Mouse (Mus musculus) stomach, postnatal 0 days (tissue): ENCODE results near the gene Cdca3. TPM values are rescaled to one million over a fixed set of nuclear protein-coding genes. Genes with fewer than 3 reads are reported as not detected.
A peak's percentile ranks its signal among the peaks of the same experiment; 100 is the strongest.
"Not testable (repeated sequence)": the region's sequence is repeated elsewhere in the genome, so short reads cannot be mapped to it uniquely, and the experiment has no call there.

Experiments used
- ATAC-seq: fragments of 200-750 bp; cut with Nextera tagmentation; 2 replicates; pipeline ENCODE4 v1.8.0; 2017; ENCODE audit not compliant: low FRiP score, low TSS enrichment
- DNase-seq: peaks from one replicate; pipeline ENCODE4 v3.0.0-alpha.2; 2016; ENCODE audit warnings: low spot score
- H3K27ac ChIP-seq: fragments of 300-500 bp; sonication (generic); replicated peaks from 2 replicates; pipeline ENCODE4 v1.5.1; 2014; ENCODE audit warnings: mild to moderate bottlenecking, control low read depth
- H3K27me3 ChIP-seq: fragments of 300-500 bp; sonication (generic); 2 replicates; pipeline ENCODE4 v1.6.1; 2014; ENCODE audit warnings: low read length; ENCODE audit not compliant: control insufficient read depth, insufficient read depth
- H3K36me3 ChIP-seq: fragments of 300-500 bp; sonication (generic); 2 replicates; pipeline ENCODE4 v1.6.1; 2014; ENCODE audit warnings: low read length, mixed read lengths; ENCODE audit not compliant: control insufficient read depth, insufficient read depth
- H3K4me1 ChIP-seq: fragments of 300-500 bp; sonication (generic); replicated peaks from 2 replicates; pipeline ENCODE4 v1.6.1; 2014; ENCODE audit warnings: antibody characterized with exemption; ENCODE audit not compliant: control insufficient read depth, insufficient read depth
- H3K4me2 ChIP-seq: fragments of 300-500 bp; sonication (generic); replicated peaks from 2 replicates; pipeline ENCODE4 v1.6.1; 2014; ENCODE audit warnings: low read depth, mild to moderate bottlenecking, control low read depth, moderate library complexity
- H3K4me3 ChIP-seq: fragments of 300-500 bp; sonication (generic); 2 replicates; pipeline ENCODE4 v1.5.1; 2014; ENCODE audit warnings: low read depth, low read length, control low read depth
- H3K9ac ChIP-seq: fragments of 300-500 bp; sonication (generic); 2 replicates; pipeline ENCODE4 v1.6.1; 2014; ENCODE audit warnings: mild to moderate bottlenecking, low read length, control low read depth, mixed read lengths
- H3K9me3 ChIP-seq: fragments of 300-500 bp; sonication (generic); 2 replicates; pipeline ENCODE4 v1.6.1; 2016; ENCODE audit warnings: low read length; ENCODE audit not compliant: control insufficient read depth
- CTCF ChIP-seq: IDR thresholded peaks from 2 replicates; pipeline ENCODE4 v1.5.1; 2016; ENCODE audit warnings: antibody characterized with exemption, low read depth, mild to moderate bottlenecking, moderate library complexity
- EP300 ChIP-seq: optimal IDR thresholded peaks from 2 replicates; pipeline ENCODE3; 2016; ENCODE audit warnings: antibody characterized with exemption
- WGBS: fragments of 180-500 bp; shearing (Covaris S2); extraction: QIAGEN DNeasy Blood & Tissue Kit; methylation state at CpG from one replicate; pipeline ENCODE4 v1.1.7; 2014; 5-methylcytosine and 5-hydroxymethylcytosine counted together
- polyA plus RNA-seq: library from polyadenylated mRNA; unstranded; fragments of >200 nt; fragmentation: Nextera tagmentation; extraction: Ambion mirVana; gene quantifications from 2 replicates; pipeline ENCODE4 v1.2.1, GENCODE M21; 2015

Gene Cdca3
- polyA plus RNA-seq, 1 experiment from 2014 or later: 52.8 TPM

GRCm38 (mm10) chr6:124787722-124788121 is 41.6 kb upstream of the Cdca3 start:
- TF ChIP-seq CTCF: no peak
- TF ChIP-seq EP300: no peak
- DNase-seq (no peak), ATAC-seq (no peak)
- no peaks in the 10 kb centered on the region for H3K27me3 ChIP-seq
- H3K9ac ChIP-seq: no peak overlapping the region
- H3K9me3 ChIP-seq: no peaks in the 10 kb centered on the region
- WGBS: 74% methylated on average over 10 of the region's 10 CpGs
- H3K36me3 ChIP-seq: no peaks in the 10 kb centered on the region
- H3K27ac ChIP-seq: no peak overlapping the region
- H3K4me3 ChIP-seq: no peak overlapping the region
- no peaks in the 10 kb centered on the region for H3K4me1 ChIP-seq
- H3K4me2 ChIP-seq: no peak overlapping the region

GRCm38 (mm10) chr6:124789519-124789918 is 39.8 kb upstream of the Cdca3 start:
- Histone ChIP-seq H3K4me3 (no peak overlapping the region), H3K9me3 (no peaks in the 10 kb centered on the region), H3K4me2 (no peak overlapping the region), H3K36me3 (no peaks in the 10 kb centered on the region), H3K27me3 (no peaks in the 10 kb centered on the region), H3K9ac (no peak overlapping the region), H3K27ac (no peak overlapping the region), H3K4me1 (no peaks in the 10 kb centered on the region)
- 82% methylated on average over 4 of the region's 4 CpGs for WGBS
- ATAC-seq (peak; percentile 49; the same call in 1 of the 2 replicates), DNase-seq (peak; percentile 15)
- no peak for TF ChIP-seq EP300
- TF ChIP-seq CTCF: no peak

- ATAC-seq (peak; percentile 58; the same call in 1 of the 2 replicates), DNase-seq (no peak)
- H3K4me2 ChIP-seq: no peak overlapping the region
- no peak for TF ChIP-seq CTCF
- no peak for TF ChIP-seq EP300
- H3K36me3 ChIP-seq: no peaks in the 10 kb centered on the region
- H3K9ac ChIP-seq: no peak overlapping the region
- no peaks in the 10 kb centered on the region for H3K4me1 ChIP-seq
- H3K4me3 ChIP-seq: no peak overlapping the region
- no peak overlapping the region for H3K27ac ChIP-seq
- H3K9me3 ChIP-seq: no peaks in the 10 kb centered on the region
- 45% methylated on average over 4 of the region's 4 CpGs for WGBS
- H3K27me3 ChIP-seq: no peaks in the 10 kb centered on the region
These were observed 39.2 kb upstream of the Cdca3 start for GRCm38 (mm10) chr6:124790121-124790520.

- whole genome bisulfite sequencing: 83% methylated on average over 3 of the region's 3 CpGs
- no peaks in the 10 kb centered on the region for H3K9me3 ChIP-seq
- H3K36me3 ChIP-seq: no peaks in the 10 kb centered on the region
- DNase-seq: no peak
- no peak for TF ChIP-seq EP300
- no peak overlapping the region for H3K4me3 ChIP-seq
- H3K27ac ChIP-seq: no peak overlapping the region
- H3K4me1 ChIP-seq: no peaks in the 10 kb centered on the region
- ATAC-seq: no peak
- H3K4me2 ChIP-seq: no peak overlapping the region
- no peak overlapping the region for H3K9ac ChIP-seq
- H3K27me3 ChIP-seq: no peaks in the 10 kb centered on the region
These were observed 37.4 kb upstream of the Cdca3 start for GRCm38 (mm10) chr6:124791911-124792310.

GRCm38 (mm10) chr6:124795781-124796180 is 33.6 kb upstream of the Cdca3 start:
- H3K9me3 ChIP-seq: no peaks in the 10 kb centered on the region
- peak overlapping the region; percentile 79 for H3K27ac ChIP-seq
- H3K4me2 ChIP-seq: no peak overlapping the region
- no peak overlapping the region for H3K4me3 ChIP-seq
- ATAC-seq (no peak; the same call in none of the 2 replicates), DNase-seq (no peak)
- H3K9ac ChIP-seq: no peak overlapping the region
- no peaks in the 10 kb centered on the region for H3K27me3 ChIP-seq
- 60% methylated on average over 4 of the region's 4 CpGs for WGBS
- no peak for TF ChIP-seq CTCF
- no peaks in the 10 kb centered on the region for H3K36me3 ChIP-seq
- H3K4me1 ChIP-seq: no peaks in the 10 kb centered on the region

- H3K27me3 ChIP-seq: no peaks in the 10 kb centered on the region
- H3K9ac ChIP-seq: no peak overlapping the region
- WGBS: 49% methylated on average over 2 of the region's 2 CpGs
- no peaks in the 10 kb centered on the region for H3K9me3 ChIP-seq
- peak; percentile 95 for ATAC-seq
- peak; percentile 72 for TF ChIP-seq EP300
- TF ChIP-seq CTCF: no peak
- peak overlapping the region; percentile 79 for H3K27ac ChIP-seq
- H3K36me3 ChIP-seq: no peaks in the 10 kb centered on the region
- H3K4me1 ChIP-seq: no peaks in the 10 kb centered on the region
- no peak overlapping the region for H3K4me2 ChIP-seq
- H3K4me3 ChIP-seq: no peak overlapping the region
- DNase-seq: no peak
These were observed 33.1 kb upstream of the Cdca3 start for GRCm38 (mm10) chr6:124796200-124796599.

GRCm38 (mm10) chr6:124802400-124802799 is 26.9 kb upstream of the Cdca3 start:
- peak overlapping the region; percentile 6; the same call in 1 of the 2 replicates for H3K4me2 ChIP-seq
- not testable (repeated sequence) for H3K9ac ChIP-seq, H3K4me3 ChIP-seq, ATAC-seq, H3K36me3 ChIP-seq, H3K9me3 ChIP-seq, H3K27me3 ChIP-seq, H3K4me1 ChIP-seq
- WGBS: 21% methylated on average over 4 of the region's 9 CpGs
- DNase-seq: peak; percentile 49
- 0 out of 2 replicates have a peak overlapping the region, but pooled peaks have one; percentile 58 for H3K27ac ChIP-seq
